Mouse (Mus musculus) stomach, embryonic 16.5 days (tissue): ENCODE measurements around the gene Chadl. TPM values are rescaled to one million over a fixed set of nuclear protein-coding genes. Genes with fewer than 3 reads are reported as not detected.

Experiments used
- ATAC-seq: fragments of 200-750 bp; cut with Nextera tagmentation; 2 replicates; pipeline ENCODE4 v1.8.0; 2017; ENCODE audit warnings: moderate number of reproducible peaks, moderate TSS enrichment; ENCODE audit not compliant: insufficient read depth, low FRiP score
- H3K27ac ChIP-seq: fragments of 300-500 bp; sonication (generic); 2 replicates; pipeline ENCODE4 v1.5.1; 2014; ENCODE audit warnings: low read length
- H3K27me3 ChIP-seq: fragments of 300-500 bp; sonication (generic); 2 replicates; pipeline ENCODE4 v1.6.1; 2014; ENCODE audit warnings: low read length, control low read depth, mixed read lengths; ENCODE audit not compliant: control insufficient read depth, insufficient read depth
- H3K36me3 ChIP-seq: fragments of 300-500 bp; sonication (generic); 2 replicates; pipeline ENCODE4 v1.6.1; 2014; ENCODE audit warnings: low read length; ENCODE audit not compliant: control insufficient read depth, insufficient read depth
- H3K4me1 ChIP-seq: fragments of 300-500 bp; sonication (generic); 2 replicates; pipeline ENCODE4 v1.6.1; 2014; ENCODE audit warnings: low read length, control low read depth, mixed read lengths; ENCODE audit not compliant: control insufficient read depth, insufficient read depth
- H3K4me2 ChIP-seq: fragments of 300-500 bp; sonication (generic); 2 replicates; pipeline ENCODE4 v1.6.1; 2014; ENCODE audit warnings: low read depth, low read length, mixed read lengths
- H3K4me3 ChIP-seq: fragments of 300-500 bp; sonication (generic); replicated peaks from 2 replicates; pipeline ENCODE4 v1.5.1; 2014; ENCODE audit warnings: mild to moderate bottlenecking, low read length
- H3K9ac ChIP-seq: fragments of 300-500 bp; sonication (generic); 2 replicates; pipeline ENCODE4 v1.6.1; 2014; ENCODE audit warnings: low read length
- H3K9me3 ChIP-seq: fragments of 300-500 bp; sonication (generic); replicated peaks from 2 replicates; pipeline ENCODE4 v1.6.1; 2016; ENCODE audit warnings: low read length, control low read depth; ENCODE audit not compliant: control insufficient read depth
- WGBS: fragments of 180-500 bp; shearing (Covaris S2); extraction: QIAGEN DNeasy Blood & Tissue Kit; methylation state at CpG from one replicate; pipeline ENCODE4 v1.1.7; 2014; 5-methylcytosine and 5-hydroxymethylcytosine counted together
- polyA plus RNA-seq: library from polyadenylated mRNA; unstranded; fragments of >200 nt; fragmentation: Nextera tagmentation; extraction: Ambion mirVana; gene quantifications from 2 replicates; pipeline ENCODE4 v1.2.1, GENCODE M21; 2015

Gene Chadl
- polyA plus RNA-seq, 1 experiment from 2014 or later: 2.7 TPM

DNA sequence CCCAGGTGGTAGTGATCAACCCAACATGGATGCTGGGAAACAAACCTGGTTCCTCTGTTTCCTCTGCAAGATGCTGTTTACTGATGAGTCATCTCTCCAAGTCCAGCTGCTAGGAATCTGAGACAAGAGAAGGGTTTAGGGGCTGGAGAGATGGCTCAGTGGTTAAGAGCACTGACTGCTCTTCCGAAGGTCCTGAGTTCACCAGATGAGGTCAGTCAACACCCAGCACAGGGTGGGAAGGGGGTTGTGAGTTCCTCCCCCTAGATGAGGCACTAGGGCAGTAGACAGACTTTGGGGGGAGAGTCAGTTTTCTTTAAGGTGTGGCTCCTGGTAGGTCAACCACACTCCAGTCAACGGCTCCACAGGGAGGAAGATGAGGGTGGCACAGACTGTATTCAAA lies 35.4 kb downstream of the Chadl start:
- H3K36me3 ChIP-seq: no peaks in the 10 kb centered on the region
- WGBS: 94% methylated on average over 2 of the region's 2 CpGs
- no peak for ATAC-seq
- H3K4me2 ChIP-seq: no peak overlapping the region
- no peak overlapping the region for H3K27ac ChIP-seq
- H3K27me3 ChIP-seq: no peaks in the 10 kb centered on the region
- H3K4me1 ChIP-seq: 0 out of 2 replicates have a peak, but pooled peaks cover 4% of the 10 kb centered on the region
- H3K4me3 ChIP-seq: no peak overlapping the region
- no peaks in the 10 kb centered on the region for H3K9me3 ChIP-seq
- no peak overlapping the region for H3K9ac ChIP-seq

DNA sequence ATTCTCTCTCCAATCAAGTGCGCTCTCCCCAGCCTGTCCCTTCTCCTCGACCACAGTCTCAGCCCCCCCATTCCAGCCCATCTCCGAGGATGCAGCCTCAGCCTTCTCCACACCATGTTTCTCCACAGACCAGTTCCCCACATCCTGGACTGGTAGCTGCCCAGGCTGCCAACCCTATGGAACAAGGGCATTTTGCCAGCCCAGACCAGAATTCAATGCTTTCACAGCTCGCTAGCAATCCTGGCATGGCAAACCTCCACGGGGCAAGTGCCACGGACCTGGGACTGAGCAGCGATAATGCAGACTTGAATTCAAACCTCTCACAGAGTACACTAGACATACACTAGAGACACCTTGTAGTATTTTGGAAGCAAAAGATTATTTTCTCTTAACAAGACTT lies 46.5 kb downstream of the Chadl start:
- WGBS: 88% methylated on average over 7 of the region's 7 CpGs

DNA sequence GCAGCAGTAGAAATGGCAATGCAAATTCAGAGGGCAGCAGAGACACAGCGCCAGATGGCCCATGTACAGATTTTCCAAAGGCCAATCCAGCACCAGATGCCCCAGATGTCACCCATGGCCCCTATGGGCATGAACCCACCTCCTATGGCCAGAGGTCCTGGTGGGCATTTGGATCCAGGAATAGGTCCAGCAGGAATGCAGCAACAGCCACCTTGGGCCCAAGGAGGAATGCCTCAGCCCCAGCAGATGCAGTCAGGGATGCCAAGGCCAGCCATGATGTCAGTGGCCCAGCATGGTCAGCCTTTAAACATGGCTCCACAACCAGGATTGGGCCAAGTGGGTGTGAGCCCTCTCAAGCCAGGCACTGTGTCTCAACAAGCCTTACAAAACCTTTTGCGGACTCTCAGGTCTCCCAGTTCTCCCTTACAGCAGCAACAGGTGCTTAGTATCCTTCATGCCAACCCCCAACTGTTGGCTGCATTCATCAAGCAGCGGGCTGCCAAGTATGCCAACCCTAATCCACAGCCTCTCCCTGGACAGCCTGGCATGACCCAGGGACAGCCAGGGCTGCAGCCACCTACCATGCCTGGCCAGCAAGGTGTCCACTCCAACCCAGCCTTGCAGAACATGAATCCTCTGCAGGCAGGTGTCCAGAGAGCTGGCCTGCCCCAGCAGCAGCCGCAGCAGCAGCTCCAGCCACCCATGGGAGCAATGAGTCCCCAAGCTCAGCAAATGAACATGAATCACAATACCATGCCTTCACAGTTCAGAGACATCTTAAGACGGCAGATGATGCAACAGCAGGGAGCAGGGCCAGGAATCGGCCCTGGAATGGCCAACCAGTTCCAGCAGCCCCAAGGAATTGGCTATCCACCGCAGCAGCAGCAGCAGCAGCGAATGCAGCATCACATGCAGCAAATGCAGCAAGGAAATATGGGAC lies 47.3 kb downstream of the Chadl start:
- H3K9me3 ChIP-seq: no peaks in the 10 kb centered on the region
- H3K9ac ChIP-seq: no peak overlapping the region
- no peak for ATAC-seq
- H3K4me3 ChIP-seq: no peak overlapping the region
- no peaks in the 10 kb centered on the region for H3K4me1 ChIP-seq
- H3K27ac ChIP-seq: no peak overlapping the region
- H3K4me2 ChIP-seq: no peak overlapping the region
- H3K36me3 ChIP-seq: peaks cover 18% of the 10 kb centered on the region
- 95% methylated on average over 8 of the region's 8 CpGs for WGBS
- H3K27me3 ChIP-seq: no peaks in the 10 kb centered on the region

More for the DNA sequence above, 46.5 kb downstream of the Chadl start:
- H3K9me3 ChIP-seq: no peaks in the 10 kb centered on the region
- H3K4me3 ChIP-seq: no peak overlapping the region
- ATAC-seq: no peak
- H3K27ac ChIP-seq: no peak overlapping the region
- peaks cover 18% of the 10 kb centered on the region for H3K36me3 ChIP-seq
- no peaks in the 10 kb centered on the region for H3K4me1 ChIP-seq
- H3K4me2 ChIP-seq: no peak overlapping the region
- H3K27me3 ChIP-seq: no peaks in the 10 kb centered on the region
- no peak overlapping the region for H3K9ac ChIP-seq

Other genes starting within 250 kb of the Chadl start
- 417 and 432 TPM in 2 replicates for gene Rbx1, start 231.0 kb downstream of the Chadl start, polyA plus RNA-seq
- gene Ep300, start 111.9 kb downstream of the Chadl start, polyA plus RNA-seq: 15.1 and 15.3 TPM in 2 replicates
- 19.0 and 20.5 TPM in 2 replicates for gene L3mbtl2, start 33.4 kb downstream of the Chadl start, polyA plus RNA-seq
- 21.5 and 23.9 TPM in 2 replicates for gene Zc3h7b, start 47.8 kb upstream of the Chadl start, polyA plus RNA-seq
- 95.8 and 98.5 TPM in 2 replicates for gene Rangap1, start 48.2 kb upstream of the Chadl start, polyA plus RNA-seq
- gene Tef, start 105.1 kb upstream of the Chadl start, polyA plus RNA-seq: 21.0 and 24.6 TPM in 2 replicates
- 30.0 and 31.7 TPM in 2 replicates for gene Tob2, start 161.5 kb upstream of the Chadl start, polyA plus RNA-seq
- gene Phf5a, start 174.6 kb upstream of the Chadl start, polyA plus RNA-seq: 112 and 120 TPM in 2 replicates
- 190 and 200 TPM in 2 replicates for gene Aco2, start 175.0 kb upstream of the Chadl start, polyA plus RNA-seq
- 58.6 and 70.1 TPM in 2 replicates for gene Polr3h, start 229.0 kb upstream of the Chadl start, polyA plus RNA-seq
- 17.1 and 18.2 TPM in 2 replicates for gene Csdc2, start 239.5 kb upstream of the Chadl start, polyA plus RNA-seq